Mouse (Mus musculus) spleen, postnatal 14 days (tissue): ENCODE measurements at regions not wholly inside any gene's neighbourhood (a gene's known extent, or its start where the extent isn't known, plus 50 kb on each side); places are given as distances from the start of the nearest gene placed in this dataset.

ENCODE experiments used
- DNase-seq, 2 experiments: peaks; one replicate each; pipeline ENCODE4 v3.0.0; 2021 to 2022; ENCODE audit warnings: low spot score in 2 of 2

- DNase-seq = no peak
Observed at GRCm38 (mm10) chr12:16269706-16270105, 341.1 kb downstream of the Lpin1 start.

GRCm38 (mm10) chr12:16268621-16269165, 342.1 kb downstream of the Lpin1 start:
- no peak for DNase-seq

DNA sequence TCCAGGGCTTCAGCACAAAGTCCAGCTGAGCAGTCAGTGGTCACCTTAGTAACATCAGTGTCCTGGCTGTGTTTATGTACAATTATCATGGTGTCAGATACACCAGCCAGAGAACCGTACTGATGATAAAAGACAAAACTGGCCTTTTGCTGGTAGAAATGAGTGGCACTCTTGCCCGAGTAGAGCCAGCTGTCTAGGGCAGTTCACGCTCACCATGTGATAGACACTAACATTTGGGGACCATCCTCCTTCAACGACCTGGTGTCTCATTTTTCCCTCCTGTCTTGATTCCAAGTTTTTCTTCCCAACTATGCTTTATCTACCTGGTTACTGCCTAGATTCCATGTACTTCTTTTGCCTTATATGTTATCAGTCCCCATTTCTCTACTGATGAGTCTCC, 349.3 kb downstream of the Lpin1 start:
- DNase-seq = no peak

GRCm38 (mm10) chr12:16260981-16261380, 349.8 kb downstream of the Lpin1 start:
- DNase-seq = no peak

- no peak for DNase-seq
Observed at GRCm38 (mm10) chr12:16260501-16260900, 350.3 kb downstream of the Lpin1 start.

GRCm38 (mm10) chr12:16250621-16251020, 360.1 kb downstream of the Lpin1 start:
- no peak for DNase-seq

DNA sequence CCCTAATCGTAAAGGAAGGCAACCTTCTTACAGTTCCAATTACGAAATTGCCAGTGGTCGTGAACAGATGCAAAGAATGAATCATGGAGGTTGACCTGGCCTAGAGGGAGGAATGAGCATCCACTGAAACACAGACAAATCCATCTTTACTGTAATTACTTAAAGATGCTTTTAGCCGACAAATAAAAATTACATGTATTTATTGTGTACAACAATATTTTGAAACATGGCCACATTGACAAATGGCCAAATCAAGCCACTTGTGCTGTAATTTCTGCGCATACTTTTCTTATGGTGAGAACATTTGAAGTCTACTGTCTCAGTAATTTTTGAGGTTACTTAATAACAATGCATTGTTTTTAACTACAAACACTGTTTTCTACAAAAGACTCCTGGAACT, 360.7 kb downstream of the Lpin1 start:
- no peak for DNase-seq

DNA sequence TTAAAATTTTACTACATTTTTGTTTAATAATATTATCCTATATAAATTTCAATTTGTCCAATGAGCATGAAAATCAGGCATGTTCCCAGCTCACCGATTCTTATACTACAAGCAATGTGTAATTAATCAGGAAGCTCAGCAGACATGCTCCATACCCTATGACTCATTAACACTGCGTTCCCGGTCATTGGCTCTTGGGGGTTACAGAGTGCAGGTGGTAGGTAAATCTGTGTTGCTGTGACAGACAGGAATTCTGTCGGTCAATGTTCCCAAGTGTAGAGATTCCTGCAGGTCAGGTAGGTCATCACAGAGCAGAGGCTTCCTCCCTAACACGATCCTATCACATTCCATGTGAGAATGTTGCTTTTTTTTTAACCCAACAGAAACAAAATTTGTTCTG, 371.0 kb downstream of the Lpin1 start:
- no peak for DNase-seq

- no peak for DNase-seq
Observed at GRCm38 (mm10) chr12:16237498-16237897, 373.3 kb downstream of the Lpin1 start.

DNA sequence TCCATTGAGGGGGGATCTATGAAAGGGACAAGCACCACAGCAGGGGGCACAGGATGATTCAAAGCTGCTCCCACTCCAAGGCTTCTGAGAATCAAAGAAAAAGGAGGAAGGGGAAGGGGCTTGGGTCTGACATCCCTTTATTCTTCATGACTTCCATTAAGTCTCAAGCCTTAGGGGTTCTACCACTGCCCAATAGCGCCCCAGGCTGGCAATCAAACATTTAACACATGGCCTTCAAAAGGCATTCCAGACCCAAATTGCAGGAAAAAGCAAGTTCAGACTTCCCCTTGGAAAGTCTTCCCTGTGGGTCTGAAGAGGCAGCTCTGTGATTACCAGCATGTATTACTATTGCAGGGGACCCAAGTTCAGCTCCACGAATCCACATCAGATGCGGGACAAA, 377.2 kb downstream of the Lpin1 start:
- no peak for DNase-seq

DNA sequence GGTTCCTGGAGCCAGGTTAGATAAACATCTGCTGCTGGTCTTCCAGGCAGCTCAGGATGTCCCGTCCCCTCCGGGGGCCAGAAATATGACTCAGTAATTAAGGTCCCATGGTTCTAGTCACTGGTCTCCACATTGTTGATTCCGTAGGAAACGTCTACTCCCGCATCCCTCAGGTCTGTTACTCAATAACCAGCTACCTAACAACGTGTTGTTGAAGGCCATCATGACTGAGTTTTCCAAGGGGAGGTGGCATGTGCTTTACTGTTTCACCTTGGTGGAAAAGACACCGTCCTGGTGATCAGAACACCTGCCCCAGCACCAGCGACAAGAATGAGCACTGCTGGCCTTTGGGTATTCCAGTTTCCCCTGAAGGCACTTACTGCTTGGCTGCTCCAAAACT, 377.9 kb downstream of the Lpin1 start:
- DNase-seq = no peak

DNA sequence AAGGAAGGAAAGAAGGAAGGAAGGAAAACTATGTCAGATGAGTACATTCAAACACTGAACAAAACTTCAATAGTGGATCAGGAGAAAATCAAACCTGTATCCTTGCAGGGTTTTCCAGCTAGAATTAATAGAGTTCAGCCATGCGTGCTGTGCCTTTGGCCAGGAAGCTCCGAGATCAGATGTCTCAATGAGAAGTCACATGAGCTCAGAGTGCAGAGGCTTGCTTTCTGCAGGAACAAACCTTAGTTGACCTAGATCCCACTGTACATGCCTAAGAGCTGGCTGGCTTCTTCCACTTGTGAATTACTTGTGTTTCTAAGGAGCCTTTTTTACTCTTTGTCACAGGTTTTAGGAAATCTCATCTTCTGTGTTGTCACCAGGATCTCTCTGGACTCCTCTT, 378.7 kb downstream of the Lpin1 start:
- no peak for DNase-seq

GRCm38 (mm10) chr12:16231093-16231492, 379.7 kb downstream of the Lpin1 start:
- no peak for DNase-seq

- DNase-seq = no peak
Observed at GRCm38 (mm10) chr12:16225428-16225827, 385.3 kb downstream of the Lpin1 start.

GRCm38 (mm10) chr12:16222836-16223450, 387.8 kb downstream of the Lpin1 start:
- no peak for DNase-seq

GRCm38 (mm10) chr12:16222205-16222604, 388.6 kb downstream of the Lpin1 start:
- DNase-seq = no peak

- DNase-seq = no peak
Observed at GRCm38 (mm10) chr12:16221142-16221541, 389.6 kb downstream of the Lpin1 start.

- DNase-seq = no peak
Observed at GRCm38 (mm10) chr12:16220561-16220960, 390.2 kb downstream of the Lpin1 start.

GRCm38 (mm10) chr12:16218906-16219305, 391.9 kb downstream of the Lpin1 start:
- no peak for DNase-seq

- no peak for DNase-seq
Observed at GRCm38 (mm10) chr12:16210553-16210952, 393.8 kb upstream of the Trib2 start.

DNA sequence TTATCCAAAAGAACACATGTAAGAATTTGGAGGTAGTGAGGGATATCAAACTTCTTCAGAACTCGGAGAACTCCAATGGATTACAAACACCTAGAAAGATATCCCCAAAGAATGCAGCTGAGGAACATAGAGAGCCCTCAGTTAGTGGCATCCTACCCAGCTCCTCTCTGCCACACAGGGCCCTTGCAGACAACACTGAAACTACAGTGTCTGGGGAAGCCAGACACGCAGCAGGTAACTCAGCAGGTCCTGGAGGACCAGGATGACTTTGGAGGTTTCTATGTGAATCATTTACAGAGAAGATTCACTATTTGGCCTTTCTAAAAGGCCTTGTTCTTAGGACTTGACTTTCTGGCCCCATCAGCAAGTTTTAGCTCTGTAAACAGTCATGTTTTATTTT, 393.4 kb upstream of the Trib2 start:
- no peak for DNase-seq

- DNase-seq = no peak
Observed at GRCm38 (mm10) chr12:16204941-16205340, 388.2 kb upstream of the Trib2 start.

- DNase-seq = no peak
Observed at GRCm38 (mm10) chr12:16196917-16197316, 380.2 kb upstream of the Trib2 start.

DNA sequence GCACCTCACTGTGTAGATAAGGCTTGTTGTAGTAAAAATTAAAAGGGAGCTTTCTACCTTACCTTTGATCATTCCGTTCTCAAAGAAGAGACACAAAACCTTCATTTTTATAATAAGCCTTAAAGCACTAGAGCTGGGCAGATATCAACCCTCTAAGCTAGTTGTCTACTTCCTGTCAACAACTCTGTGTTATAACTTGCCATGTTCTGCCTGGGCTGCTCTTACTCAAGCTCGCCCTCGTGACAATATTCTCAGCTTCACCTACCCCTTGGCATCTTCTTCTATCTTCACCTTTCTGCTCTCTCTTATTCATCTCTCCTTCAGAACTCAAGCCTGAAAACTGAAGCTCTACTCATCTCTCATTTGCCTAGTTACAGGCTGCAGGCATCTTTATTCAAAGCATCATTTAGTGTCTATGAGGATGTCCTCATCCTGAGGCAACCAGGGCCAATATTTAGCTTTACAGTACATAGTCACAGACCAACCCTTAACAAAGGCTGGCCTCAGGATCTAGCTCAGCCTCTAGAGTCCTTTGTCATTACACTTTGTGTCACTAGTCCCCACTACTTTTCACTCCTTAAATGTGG, 375.2 kb upstream of the Trib2 start:
- DNase-seq = no peak
